Mouse (Mus musculus) megakaryocyte, embryonic 14.5 days (primary cell): ENCODE results near the gene Cenpb.

Experiments
- FLI1 ChIP-seq: IDR thresholded peaks from 2 replicates; pipeline ENCODE4 v1.6.1; 2012; ENCODE audit warnings: low read length, inconsistent platforms, mixed read lengths
- GATA1 ChIP-seq: IDR thresholded peaks from 3 replicates; pipeline ENCODE4 v1.6.1; 2012; ENCODE audit warnings: mixed read lengths, low read length, inconsistent platforms, borderline replicate concordance

GRCm38 (mm10) chr2:131211026-131211615 is 31.3 kb upstream of the Cenpb start:
- TF ChIP-seq GATA1, result no peak
- no peak for TF ChIP-seq FLI1
